Mouse (Mus musculus): ENCODE data around the gene Cox6b1. TPM values are rescaled to one million over a fixed set of nuclear protein-coding genes. Genes with fewer than 3 reads are reported as not detected.

Cox6b1 gene
- polyA plus RNA-seq, 1 experiment from 2014 or later, result 848 TPM

DNA sequence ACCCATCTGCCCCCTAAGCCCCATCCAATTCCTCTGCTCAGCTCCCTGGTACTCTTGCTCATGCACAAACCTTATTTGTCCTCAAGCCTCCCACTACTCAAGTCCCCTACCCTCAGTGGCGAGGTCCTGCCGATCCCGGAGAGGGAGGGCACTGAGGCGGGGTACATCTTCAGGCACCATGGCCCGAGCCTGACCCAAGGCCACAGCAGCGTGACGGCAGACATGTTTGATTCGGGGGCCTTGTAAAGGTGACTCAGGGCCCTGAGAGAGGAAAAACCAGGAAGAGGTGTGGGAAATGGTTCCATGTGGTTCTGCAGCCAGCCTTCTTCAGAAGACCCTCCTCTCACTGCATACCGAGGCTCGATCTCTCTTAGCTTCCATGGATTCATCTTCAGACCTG lies 41.6 kb downstream of the Cox6b1 start:
- no peak overlapping the region for H3K9ac ChIP-seq (replicated peaks)
- H3K27me3 ChIP-seq, result no peaks in the 10 kb centered on the region
- H3K27ac ChIP-seq, result no peak overlapping the region
- WGBS, result 94% methylated on average over 10 of the region's 10 CpGs
- H3K4me2 ChIP-seq, result no peak overlapping the region
- ATAC-seq (ENCODE audit: insufficient number of reproducible peaks, insufficient read depth, low FRiP score, low TSS enrichment, low read depth), result no peak
- H3K4me1 ChIP-seq (replicated peaks), result peaks cover 14% of the 10 kb centered on the region
- peaks cover 75% of the 10 kb centered on the region for H3K36me3 ChIP-seq
- H3K9me3 ChIP-seq, result no peaks in the 10 kb centered on the region
- H3K4me3 ChIP-seq (replicated peaks), result no peak overlapping the region

DNA sequence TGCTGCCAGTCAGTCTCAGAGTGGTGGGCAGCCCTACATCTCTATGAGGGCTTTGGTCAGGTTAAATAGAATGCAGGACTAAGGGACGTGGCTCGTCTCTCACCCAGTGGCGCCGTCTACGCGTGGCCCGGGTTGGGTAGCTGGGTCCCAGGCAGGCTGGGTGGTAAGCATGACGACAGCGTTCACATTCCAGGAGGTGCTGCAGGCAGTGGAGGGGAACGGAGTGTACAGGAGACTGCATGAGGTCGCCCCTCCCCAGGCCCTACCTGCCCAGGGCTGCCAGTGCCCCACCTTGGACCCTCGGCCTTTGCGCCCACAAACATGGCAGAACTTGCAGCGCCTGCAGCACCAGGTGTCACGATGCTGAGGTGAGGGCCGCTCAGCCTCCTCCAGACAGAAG lies 44.4 kb downstream of the Cox6b1 start:
- Histone ChIP-seq H3K36me3 (peaks cover 100% of the 10 kb centered on the region), H3K27me3 (no peaks in the 10 kb centered on the region), H3K27ac (no peak overlapping the region), H3K9me3 (no peaks in the 10 kb centered on the region), H3K4me2 (no peak overlapping the region), H3K4me1 (replicated peaks) (peaks cover 2% of the 10 kb centered on the region; the same call in 1 of the 2 replicates), H3K9ac (replicated peaks) (no peak overlapping the region), H3K4me3 (replicated peaks) (no peak overlapping the region)
- ATAC-seq (ENCODE audit: insufficient number of reproducible peaks, insufficient read depth, low FRiP score, low TSS enrichment, low read depth), result no peak
- WGBS, result 98% methylated on average over 16 of the region's 16 CpGs

DNA sequence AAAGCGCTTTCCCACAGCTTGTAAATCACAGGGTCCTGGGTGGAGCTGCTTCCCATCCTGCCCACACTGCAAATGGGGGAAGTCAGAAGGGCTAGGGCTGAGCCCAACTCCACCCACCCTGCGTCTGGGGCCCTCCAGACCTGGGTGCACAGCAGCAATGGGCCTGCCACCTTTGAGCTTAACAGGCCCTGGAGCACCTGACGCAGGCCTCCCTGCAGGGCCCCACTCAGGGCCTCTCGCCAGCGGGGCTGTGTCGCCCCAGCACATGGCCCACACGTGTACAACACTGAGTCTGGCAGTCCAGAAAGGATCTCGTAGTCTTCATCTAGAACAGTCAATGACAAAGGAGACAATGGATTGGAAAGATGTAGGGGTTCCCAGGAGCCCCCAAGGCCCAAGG lies 46.0 kb downstream of the Cox6b1 start:
- Histone ChIP-seq H3K4me3 (replicated peaks) (no peak overlapping the region), H3K27ac (no peak overlapping the region), H3K36me3 (peaks cover 100% of the 10 kb centered on the region), H3K4me2 (no peak overlapping the region), H3K9me3 (no peaks in the 10 kb centered on the region), H3K4me1 (replicated peaks) (no peaks in the 10 kb centered on the region), H3K9ac (replicated peaks) (no peak overlapping the region), H3K27me3 (no peaks in the 10 kb centered on the region)
- ATAC-seq (ENCODE audit: insufficient number of reproducible peaks, insufficient read depth, low FRiP score, low TSS enrichment, low read depth), result no peak
- 91% methylated on average over 8 of the region's 8 CpGs for WGBS

DNA sequence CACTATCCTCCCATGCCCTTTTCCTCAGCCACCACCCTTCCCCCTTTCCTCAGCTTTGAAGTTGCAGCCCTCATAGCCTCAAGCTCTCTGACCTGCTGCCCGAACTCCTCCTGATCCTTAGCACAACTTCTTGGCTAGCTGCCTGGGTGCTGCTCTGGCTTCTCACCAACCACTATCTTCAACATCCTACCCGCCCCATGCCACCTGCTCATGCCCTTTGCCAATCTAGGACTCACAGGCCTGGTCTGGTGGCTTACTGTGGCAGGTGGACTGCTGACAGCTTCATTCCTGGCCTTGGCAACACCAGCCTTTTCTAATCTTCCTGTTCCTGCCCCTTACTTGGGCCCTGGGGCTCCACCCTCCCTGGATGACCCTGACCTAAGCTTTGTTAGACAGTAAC lies 53.0 kb downstream of the Cox6b1 start:
- Histone ChIP-seq H3K4me2 (no peak overlapping the region), H3K36me3 (peaks cover 100% of the 10 kb centered on the region), H3K27ac (no peak overlapping the region), H3K9me3 (no peaks in the 10 kb centered on the region), H3K27me3 (no peaks in the 10 kb centered on the region), H3K4me3 (replicated peaks) (no peak overlapping the region), H3K9ac (replicated peaks) (no peak overlapping the region), H3K4me1 (replicated peaks) (no peaks in the 10 kb centered on the region)
- 78% methylated on average over 2 of the region's 2 CpGs for WGBS
- no peak for ATAC-seq (ENCODE audit: insufficient number of reproducible peaks, insufficient read depth, low FRiP score, low TSS enrichment, low read depth)

DNA sequence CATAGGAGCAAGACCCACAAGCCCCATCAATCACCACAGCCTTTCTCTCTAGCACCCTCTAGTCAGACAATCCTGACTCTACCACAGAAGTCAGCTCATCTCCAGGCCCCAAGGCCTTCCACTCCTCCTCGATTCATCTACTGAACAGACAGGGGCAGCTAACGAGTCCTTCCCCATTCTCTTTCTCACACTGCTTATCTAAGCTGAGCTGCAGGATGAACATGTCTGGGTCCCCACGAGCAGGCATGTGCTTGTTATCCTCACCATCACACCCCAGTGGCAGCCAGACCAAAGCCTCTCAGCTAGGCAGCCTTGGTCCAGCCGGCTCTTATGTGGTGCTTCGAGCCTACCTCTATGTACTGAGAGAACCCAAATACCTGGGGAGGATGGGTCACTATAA lies 53.6 kb downstream of the Cox6b1 start:
- ATAC-seq (ENCODE audit: insufficient number of reproducible peaks, insufficient read depth, low FRiP score, low TSS enrichment, low read depth), result no peak
- H3K4me1 ChIP-seq (replicated peaks), result no peaks in the 10 kb centered on the region
- H3K9me3 ChIP-seq, result no peaks in the 10 kb centered on the region
- H3K36me3 ChIP-seq, result peaks cover 97% of the 10 kb centered on the region
- H3K27ac ChIP-seq, result no peak overlapping the region
- H3K4me2 ChIP-seq, result no peak overlapping the region
- H3K9ac ChIP-seq (replicated peaks), result no peak overlapping the region
- H3K4me3 ChIP-seq (replicated peaks), result no peak overlapping the region
- WGBS, result 92% methylated on average over 5 of the region's 5 CpGs
- H3K27me3 ChIP-seq, result no peaks in the 10 kb centered on the region

DNA sequence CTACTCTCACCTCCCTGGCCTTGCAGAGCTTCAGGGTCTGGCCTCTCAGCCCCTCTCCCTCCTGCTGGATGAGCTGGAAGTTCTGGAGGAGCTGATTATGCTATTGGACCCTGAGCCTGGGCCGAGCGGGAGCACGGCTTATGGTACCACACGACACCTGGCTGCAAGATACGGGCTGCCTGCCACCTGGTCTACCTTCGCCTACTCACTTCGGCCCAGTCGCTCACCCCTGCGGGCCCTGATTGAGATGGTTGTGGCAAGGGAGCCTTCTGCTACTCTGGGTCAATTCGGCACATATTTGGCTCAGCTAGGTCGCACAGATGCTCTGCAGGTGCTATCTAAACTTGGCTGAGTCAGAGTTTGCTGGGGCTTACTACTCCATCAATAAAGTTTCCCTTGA lies 58.4 kb downstream of the Cox6b1 start:
- WGBS, result 88% methylated on average over 11 of the region's 11 CpGs

More for the DNA sequence above, 58.4 kb downstream of the Cox6b1 start:
- ATAC-seq (ENCODE audit: insufficient number of reproducible peaks, insufficient read depth, low FRiP score, low TSS enrichment, low read depth), result no peak
- Histone ChIP-seq H3K27ac (no peak overlapping the region), H3K9ac (replicated peaks) (no peak overlapping the region), H3K4me1 (replicated peaks) (peaks cover 7% of the 10 kb centered on the region), H3K27me3 (no peaks in the 10 kb centered on the region), H3K36me3 (peaks cover 75% of the 10 kb centered on the region), H3K4me2 (no peak overlapping the region), H3K4me3 (replicated peaks) (no peak overlapping the region), H3K9me3 (no peaks in the 10 kb centered on the region)

Small RNA genes lying within 50 kb of the gene (microRNA-seq; reads per million reads assigned to microRNA genes)
- gene Mir3569, result not detected

Other genes with a start within 250 kb of the Cox6b1 start
- gene Tyrobp, start 212.4 kb downstream of the Cox6b1 start, polyA plus RNA-seq (2016; fragmentation: Nextera tagmentation; extraction: Ambion mirVana), result 14.1 and 19.6 TPM in 2 replicates
- 0.77 TPM in 1 of 2 replicates, not detected in the other for gene Hcst, start 206.3 kb downstream of the Cox6b1 start, polyA plus RNA-seq (2016; fragmentation: Nextera tagmentation; extraction: Ambion mirVana)
- gene Nfkbid, start 204.4 kb downstream of the Cox6b1 start, polyA plus RNA-seq (2016; fragmentation: Nextera tagmentation; extraction: Ambion mirVana), result 1.2 and 1.3 TPM in 2 replicates
- 32.5 and 33.9 TPM in 2 replicates for gene Aplp1, start 180.6 kb downstream of the Cox6b1 start, polyA plus RNA-seq (2016; fragmentation: Nextera tagmentation; extraction: Ambion mirVana)
- 0.29 and 0.65 TPM in 2 replicates for gene Kirrel2, start 168.5 kb downstream of the Cox6b1 start, polyA plus RNA-seq (2016; fragmentation: Nextera tagmentation; extraction: Ambion mirVana)
- 0.10 TPM in 1 of 2 replicates, not detected in the other for gene Nphs1, start 167.8 kb downstream of the Cox6b1 start, polyA plus RNA-seq (2016; fragmentation: Nextera tagmentation; extraction: Ambion mirVana)
- gene Prodh2, start 132.5 kb downstream of the Cox6b1 start, polyA plus RNA-seq (2016; fragmentation: Nextera tagmentation; extraction: Ambion mirVana), result not detected in 2 replicates
- 15.1 and 17.7 TPM in 2 replicates for gene Arhgap33, start 91.1 kb downstream of the Cox6b1 start, polyA plus RNA-seq (2016; fragmentation: Nextera tagmentation; extraction: Ambion mirVana)
- 9.5 and 10.9 TPM in 2 replicates for gene Hspb6, start 74.0 kb downstream of the Cox6b1 start, polyA plus RNA-seq (2016; fragmentation: Nextera tagmentation; extraction: Ambion mirVana)
- 15.3 and 16.0 TPM in 2 replicates for gene Proser3, start 73.9 kb downstream of the Cox6b1 start, polyA plus RNA-seq (2016; fragmentation: Nextera tagmentation; extraction: Ambion mirVana)
- gene Lin37, start 66.3 kb downstream of the Cox6b1 start, polyA plus RNA-seq (2016; fragmentation: Nextera tagmentation; extraction: Ambion mirVana), result 45.4 and 51.5 TPM in 2 replicates
- gene U2af1l4, start 62.9 kb downstream of the Cox6b1 start, polyA plus RNA-seq (2016; fragmentation: Nextera tagmentation; extraction: Ambion mirVana), result 87.8 and 89.9 TPM in 2 replicates
- gene Gm49396, start 62.8 kb downstream of the Cox6b1 start, polyA plus RNA-seq (2016; fragmentation: Nextera tagmentation; extraction: Ambion mirVana), result 16.3 and 18.5 TPM in 2 replicates
- 136 TPM in 2 replicates for gene Psenen, start 62.5 kb downstream of the Cox6b1 start, polyA plus RNA-seq (2016; fragmentation: Nextera tagmentation; extraction: Ambion mirVana)
- gene Igflr1, start 60.7 kb downstream of the Cox6b1 start, polyA plus RNA-seq (2016; fragmentation: Nextera tagmentation; extraction: Ambion mirVana), result 3.2 and 4.1 TPM in 2 replicates
- gene Kmt2b, start 37.4 kb downstream of the Cox6b1 start, polyA plus RNA-seq (2016; fragmentation: Nextera tagmentation; extraction: Ambion mirVana), result 11.0 and 12.1 TPM in 2 replicates
- gene Zbtb32, start 27.2 kb downstream of the Cox6b1 start, polyA plus RNA-seq (2016; fragmentation: Nextera tagmentation; extraction: Ambion mirVana), result 0.25 and 0.38 TPM in 2 replicates
- gene Upk1a, start 13.3 kb downstream of the Cox6b1 start, polyA plus RNA-seq (2016; fragmentation: Nextera tagmentation; extraction: Ambion mirVana), result 1.4 and 2.0 TPM in 2 replicates
- not detected in 2 replicates for gene Etv2, start 9.7 kb upstream of the Cox6b1 start, polyA plus RNA-seq (2016; fragmentation: Nextera tagmentation; extraction: Ambion mirVana)
- 150 and 155 TPM in 2 replicates for gene Rbm42, start 24.2 kb upstream of the Cox6b1 start, polyA plus RNA-seq (2016; fragmentation: Nextera tagmentation; extraction: Ambion mirVana)
- gene Haus5, start 38.8 kb upstream of the Cox6b1 start, polyA plus RNA-seq (2016; fragmentation: Nextera tagmentation; extraction: Ambion mirVana), result 64.3 and 70.0 TPM in 2 replicates
- gene Pmis2, start 45.5 kb upstream of the Cox6b1 start, polyA plus RNA-seq (2016; fragmentation: Nextera tagmentation; extraction: Ambion mirVana), result not detected in 2 replicates
- not detected in 2 replicates for gene 2200002J24Rik, start 72.8 kb upstream of the Cox6b1 start, polyA plus RNA-seq (2016; fragmentation: Nextera tagmentation; extraction: Ambion mirVana)
- gene Atp4a, start 86.1 kb upstream of the Cox6b1 start, polyA plus RNA-seq (2016; fragmentation: Nextera tagmentation; extraction: Ambion mirVana), result 0.50 and 0.60 TPM in 2 replicates
- gene Tmem147, start 103.4 kb upstream of the Cox6b1 start, polyA plus RNA-seq (2016; fragmentation: Nextera tagmentation; extraction: Ambion mirVana), result 158 and 162 TPM in 2 replicates
- 0.51 and 0.71 TPM in 2 replicates for gene Gapdhs, start 117.5 kb upstream of the Cox6b1 start, polyA plus RNA-seq (2016; fragmentation: Nextera tagmentation; extraction: Ambion mirVana)
- gene Sbsn, start 125.3 kb upstream of the Cox6b1 start, polyA plus RNA-seq (2016; fragmentation: Nextera tagmentation; extraction: Ambion mirVana), result 1.7 and 2.3 TPM in 2 replicates
- gene Dmkn, start 137.6 kb upstream of the Cox6b1 start, polyA plus RNA-seq (2016; fragmentation: Nextera tagmentation; extraction: Ambion mirVana), result not detected in 2 replicates
- gene Krtdap, start 161.7 kb upstream of the Cox6b1 start, polyA plus RNA-seq (2016; fragmentation: Nextera tagmentation; extraction: Ambion mirVana), result not detected in 2 replicates
- gene Ffar2, start 197.6 kb upstream of the Cox6b1 start, polyA plus RNA-seq (2016; fragmentation: Nextera tagmentation; extraction: Ambion mirVana), result not detected in 2 replicates
- not detected in 2 replicates for gene Ffar3, start 230.0 kb upstream of the Cox6b1 start, polyA plus RNA-seq (2016; fragmentation: Nextera tagmentation; extraction: Ambion mirVana)
- not detected in 2 replicates for gene Ffar1, start 235.4 kb upstream of the Cox6b1 start, polyA plus RNA-seq (2016; fragmentation: Nextera tagmentation; extraction: Ambion mirVana)